Mouse (Mus musculus): ENCODE results near the gene Ddx31. TPM values are rescaled to one million over a fixed set of nuclear protein-coding genes. Genes with fewer than 3 reads are reported as not detected.

Ddx31 gene
- total and polyA plus RNA-seq, 3 experiments, result 20.9 to 26.0 TPM; not detected in 1

DNA sequence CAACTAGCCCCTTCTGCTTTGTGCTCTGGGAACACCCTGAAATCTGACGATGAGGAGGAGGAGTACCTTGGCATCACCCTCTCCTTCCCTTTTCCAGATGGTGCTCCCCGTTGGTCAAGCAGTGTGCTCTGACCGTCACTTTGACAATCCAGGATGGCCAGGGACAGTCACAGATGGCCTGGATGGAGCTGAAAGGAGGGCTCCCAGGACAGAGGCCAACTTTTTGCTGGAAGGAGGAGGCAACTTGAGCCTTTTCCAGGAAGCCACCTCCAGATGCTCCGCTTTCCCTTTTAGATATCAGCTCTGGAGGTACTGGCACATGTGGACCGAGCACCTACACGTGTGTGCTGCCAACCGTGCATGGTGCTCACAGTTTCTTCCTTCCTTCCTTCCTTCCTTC is 36.8 kb upstream of the Ddx31 start:
- Histone ChIP-seq H3K36me3 (ENCODE audit: control insufficient read depth in 1 of 2, insufficient read depth in 2 of 2, low read length in 2 of 2) (peaks cover 0 to 5% of the 10 kb centered on the region in 2 experiments; a peak in 2 of 4 replicates), H3K9me3 (replicated peaks; ENCODE audit: insufficient read depth, low read length) (no peaks in the 10 kb centered on the region), H3K27ac (ENCODE audit: control insufficient read depth, low read depth, low read length) (no peak overlapping the region), H3K4me1 (ENCODE audit: control insufficient read depth in 1 of 2, insufficient read depth in 2 of 2, low read length in 2 of 2) (peaks cover 0 to 8% of the 10 kb centered on the region in 2 experiments; a peak in 2 of 4 replicates), H3K27me3 (ENCODE audit: control insufficient read depth in 1 of 2, insufficient read depth in 2 of 2, low read length in 2 of 2) (peaks cover 0 to 2% of the 10 kb centered on the region in 2 experiments; a peak in 1 of 4 replicates), H3K79me2 (ENCODE audit: control insufficient read depth, insufficient read depth, low read length, poor library complexity) (no peaks in the 10 kb centered on the region), H3K4me3 (ENCODE audit: control insufficient read depth in 1 of 2, insufficient read depth in 1 of 2, low read depth in 2 of 2, low read length in 2 of 2) (no peak overlapping the region), H3K9ac (ENCODE audit: control insufficient read depth, low read depth, low read length, poor library complexity, severe bottlenecking) (no peak overlapping the region)
- no peak for TF ChIP-seq GABPA (IDR thresholded peaks at IDR 0.05; ENCODE audit: low read depth, low read length)
- TF ChIP-seq ZC3H11A (IDR thresholded peaks at IDR 0.05; ENCODE audit: low read depth, low read length), result no peak
- no peak for TF ChIP-seq UBTF (IDR thresholded peaks at IDR 0.05; ENCODE audit: borderline replicate concordance, insufficient read depth, low read depth, low read length)
- no peak for TF ChIP-seq SIN3A (IDR thresholded peaks at IDR 0.05; ENCODE audit: low read length)
- DNase-seq (ENCODE audit: low read depth, low spot score), result no peak

DNA sequence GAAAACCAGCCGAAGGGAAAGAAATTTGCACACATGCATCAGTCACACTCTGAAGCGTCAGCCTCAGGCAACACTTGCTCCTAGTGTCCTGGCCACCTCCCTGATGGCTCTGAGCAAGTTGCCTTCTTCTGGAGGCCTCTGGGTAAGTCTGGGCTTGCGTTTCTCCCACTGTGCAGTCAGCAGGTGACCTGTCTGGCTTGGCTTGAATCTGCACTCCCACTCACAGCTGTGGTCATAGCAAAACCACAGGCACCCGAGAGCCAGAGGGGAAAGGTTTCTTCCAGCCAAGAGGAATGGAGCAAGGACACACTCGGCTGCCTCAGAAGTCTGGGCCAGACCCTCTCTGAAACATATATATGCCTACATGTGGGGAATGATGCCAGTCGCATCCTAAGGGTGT is 31.4 kb upstream of the Ddx31 start:
- no peak for DNase-seq (ENCODE audit: low read depth, low spot score)
- no peak for TF ChIP-seq USF2 (IDR thresholded peaks at IDR 0.05; ENCODE audit: borderline replicate concordance in 1 of 2, insufficient read depth in 1 of 2, low read depth in 1 of 2, low read length in 2 of 2)
- TF ChIP-seq MXI1 (IDR thresholded peaks at IDR 0.05; ENCODE audit: low read depth, low read length), result no peak
- TF ChIP-seq TAL1 (IDR thresholded peaks at IDR 0.05; ENCODE audit: low read length), result no peak
- TF ChIP-seq HCFC1 (IDR thresholded peaks at IDR 0.05; ENCODE audit: low read depth, low read length), result no peak
- no peak for TF ChIP-seq GATA1 (IDR thresholded peaks at IDR 0.05; ENCODE audit: low read depth, low read length)
- no peak for TF ChIP-seq NRF1 (IDR thresholded peaks at IDR 0.05; ENCODE audit: insufficient read depth, low read depth, low read length, poor library complexity, severe bottlenecking)
- TF ChIP-seq ZC3H11A (IDR thresholded peaks at IDR 0.05; ENCODE audit: low read depth, low read length), result no peak
- TF ChIP-seq ETS1 (IDR thresholded peaks at IDR 0.05; ENCODE audit: low read depth, low read length), result no peak
- no peak for TF ChIP-seq UBTF (IDR thresholded peaks at IDR 0.05; ENCODE audit: borderline replicate concordance, insufficient read depth, low read depth, low read length)
- no peak for TF ChIP-seq POLR2A (IDR thresholded peaks at IDR 0.05; ENCODE audit: control insufficient read depth in 1 of 2, insufficient read depth in 1 of 2, low read depth in 1 of 2, low read length in 2 of 2, poor library complexity in 1 of 2)
- TF ChIP-seq EP300 (IDR thresholded peaks at IDR 0.05; ENCODE audit: low read depth in 1 of 2, low read length in 2 of 2), result no peak
- TF ChIP-seq POLR2AphosphoS5 (IDR thresholded peaks at IDR 0.05; ENCODE audit: borderline replicate concordance, low read depth, low read length), result no peak
- TF ChIP-seq RCOR1 (IDR thresholded peaks at IDR 0.05; ENCODE audit: low read depth, low read length), result no peak
- no peak for TF ChIP-seq CHD1 (IDR thresholded peaks at IDR 0.05; ENCODE audit: low read depth, low read length)
- no peak for TF ChIP-seq USF1 (IDR thresholded peaks at IDR 0.05; ENCODE audit: low read depth, low read length)
- no peak for TF ChIP-seq ZMIZ1 (IDR thresholded peaks at IDR 0.05; ENCODE audit: low read depth, low read length)
- no peak for TF ChIP-seq MYB (IDR thresholded peaks at IDR 0.05; ENCODE audit: low read depth, low read length)
- H3K79me2 ChIP-seq (ENCODE audit: control insufficient read depth, insufficient read depth, low read length, poor library complexity), result no peaks in the 10 kb centered on the region
- H3K27ac ChIP-seq (ENCODE audit: control insufficient read depth, low read depth, low read length), result no peak overlapping the region
- no peaks in the 10 kb centered on the region for H3K36me3 ChIP-seq (ENCODE audit: control insufficient read depth in 1 of 2, insufficient read depth in 2 of 2, low read length in 2 of 2)
- H3K9ac ChIP-seq (ENCODE audit: control insufficient read depth, low read depth, low read length, poor library complexity, severe bottlenecking), result no peak overlapping the region
- no peaks in the 10 kb centered on the region for H3K9me3 ChIP-seq (replicated peaks; ENCODE audit: insufficient read depth, low read length)
- peaks cover 0 to 2% of the 10 kb centered on the region in 2 experiments; a peak in 3 of 4 replicates for H3K27me3 ChIP-seq (ENCODE audit: control insufficient read depth in 1 of 2, insufficient read depth in 2 of 2, low read length in 2 of 2)
- no peak overlapping the region for H3K4me3 ChIP-seq (ENCODE audit: control insufficient read depth in 1 of 2, insufficient read depth in 1 of 2, low read depth in 2 of 2, low read length in 2 of 2)
- no peaks in the 10 kb centered on the region for H3K4me1 ChIP-seq (ENCODE audit: control insufficient read depth in 1 of 2, insufficient read depth in 2 of 2, low read length in 2 of 2)

Measured in MEL (cell line).